Mouse (Mus musculus) R1 (cell line): ENCODE results near the gene Rpl41.
"Not testable (repeated sequence)": the region's sequence is repeated elsewhere in the genome, so short reads cannot be mapped to it uniquely, and the experiment has no call there.

ENCODE experiments used
- DNase-seq: peaks from one replicate; pipeline ENCODE4 v3.0.0-alpha.2; 2018; ENCODE audit warnings: low read depth, low spot score

Rpl41 gene

GRCm38 (mm10) chr10:128524732-128525662 lies 24.1 kb downstream of the Rpl41 start:
- peak; percentile 92 for DNase-seq

DNA sequence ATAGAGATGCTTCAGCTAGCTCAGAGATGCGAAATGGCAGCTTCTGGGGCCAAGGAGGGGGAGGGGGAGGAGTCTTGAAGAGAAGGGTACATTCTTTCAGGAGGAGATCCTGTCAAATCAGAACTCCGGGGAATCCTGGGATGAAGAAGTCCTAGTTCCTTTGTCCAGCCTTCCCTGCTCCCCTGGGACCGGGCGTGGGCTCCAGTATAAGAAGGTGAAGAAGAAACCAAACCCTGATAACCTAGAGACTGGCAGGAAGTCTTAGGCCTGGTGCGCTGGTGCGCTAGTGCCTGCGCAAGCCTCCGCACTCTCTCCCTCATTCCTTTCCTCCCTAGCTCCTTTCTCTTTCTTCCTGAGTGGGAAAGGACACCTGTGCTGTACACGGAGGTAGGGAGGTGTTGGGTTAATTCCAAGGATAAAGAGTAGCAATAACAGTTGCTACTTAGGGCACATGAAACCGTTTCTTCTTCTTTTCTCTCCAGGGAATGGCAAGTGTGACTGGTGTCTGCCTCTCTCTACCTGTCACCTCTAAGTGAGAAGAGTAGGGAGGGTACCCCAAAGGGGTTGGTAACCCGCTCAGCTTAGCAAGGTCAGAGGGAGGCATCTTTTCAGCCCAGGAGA lies 24.9 kb downstream of the Rpl41 start:
- DNase-seq = peak; percentile 58

DNA sequence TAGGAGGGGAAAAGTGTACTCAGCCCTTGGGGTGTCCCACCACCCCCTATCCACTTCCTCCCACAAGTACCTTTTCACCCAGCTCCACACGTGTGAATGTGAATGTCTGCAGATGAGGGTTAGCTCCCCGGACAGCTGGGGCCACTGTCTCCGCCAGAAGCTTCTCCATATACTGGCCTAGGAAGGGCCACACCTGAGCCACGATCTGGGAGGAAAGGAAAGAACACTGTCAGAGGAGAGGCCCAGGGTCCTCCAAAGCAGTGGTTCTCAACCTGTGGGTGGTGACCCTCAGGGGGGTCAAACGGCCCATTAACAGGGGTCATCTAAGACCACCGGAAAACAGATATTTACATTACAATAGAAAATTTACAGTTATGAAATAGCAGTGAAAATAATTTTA lies 26.8 kb downstream of the Rpl41 start:
- no peak for DNase-seq

GRCm38 (mm10) chr10:128520591-128520990 lies 28.5 kb downstream of the Rpl41 start:
- DNase-seq = no peak

DNA sequence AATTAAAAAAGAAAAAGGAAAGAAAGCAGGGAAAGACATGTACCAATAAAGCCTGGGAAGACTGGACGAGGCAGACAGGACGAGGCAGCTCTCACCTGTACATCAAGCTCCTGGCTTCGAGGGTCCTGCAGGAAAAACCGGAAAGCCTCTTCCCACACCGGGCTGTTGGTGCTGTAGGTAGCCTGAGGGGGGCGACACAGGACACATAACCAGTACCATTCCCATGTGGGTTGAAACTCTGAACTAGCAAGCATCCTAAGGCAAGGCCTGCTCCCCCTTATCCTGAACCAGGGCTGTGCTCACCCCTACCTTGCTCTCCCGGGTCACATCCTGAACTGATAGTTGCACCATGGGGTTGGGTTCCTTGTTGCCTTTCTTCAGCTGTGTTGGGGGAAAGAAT lies 30.3 kb downstream of the Rpl41 start:
- DNase-seq = peak; percentile 81

GRCm38 (mm10) chr10:128516677-128517076 lies 32.4 kb downstream of the Rpl41 start:
- peak; percentile 55 for DNase-seq

- DNase-seq = peak; percentile 51
These were observed 33.1 kb downstream of the Rpl41 start for GRCm38 (mm10) chr10:128516029-128516428.

- no peak for DNase-seq
These were observed 34.1 kb downstream of the Rpl41 start for GRCm38 (mm10) chr10:128515044-128515443.

- DNase-seq = no peak
These were observed 37.3 kb downstream of the Rpl41 start for GRCm38 (mm10) chr10:128511761-128512160.

- no peak for DNase-seq
These were observed 37.9 kb downstream of the Rpl41 start for GRCm38 (mm10) chr10:128511189-128511588.

- no peak for DNase-seq
These were observed 38.8 kb downstream of the Rpl41 start for GRCm38 (mm10) chr10:128510301-128510700.

- no peak for DNase-seq
These were observed 39.3 kb downstream of the Rpl41 start for GRCm38 (mm10) chr10:128509831-128510230.

GRCm38 (mm10) chr10:128509203-128509602 lies 39.9 kb downstream of the Rpl41 start:
- DNase-seq = no peak

DNA sequence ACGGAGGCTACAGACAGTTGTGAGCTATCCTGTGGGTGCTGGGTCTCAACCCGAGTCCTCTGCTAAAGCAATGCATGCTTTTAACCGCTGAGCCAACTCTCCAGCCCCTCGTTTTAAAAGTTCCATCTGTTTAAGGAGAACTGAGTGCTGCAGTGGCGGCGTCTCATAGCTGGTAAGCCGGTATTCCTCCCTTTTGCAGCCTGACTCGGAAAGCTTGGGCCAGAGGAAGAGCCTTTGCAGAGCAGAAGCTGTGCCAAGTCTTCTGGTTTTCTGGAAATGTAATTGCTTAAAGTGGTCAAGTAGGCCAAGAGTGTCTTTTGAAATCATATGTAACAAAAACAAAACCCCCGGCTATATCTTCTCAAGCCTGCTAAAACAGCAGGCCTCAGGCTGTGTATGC lies 40.8 kb downstream of the Rpl41 start:
- DNase-seq = no peak

- peak; percentile 67 for DNase-seq
These were observed 43.1 kb downstream of the Rpl41 start for GRCm38 (mm10) chr10:128505974-128506373.

DNA sequence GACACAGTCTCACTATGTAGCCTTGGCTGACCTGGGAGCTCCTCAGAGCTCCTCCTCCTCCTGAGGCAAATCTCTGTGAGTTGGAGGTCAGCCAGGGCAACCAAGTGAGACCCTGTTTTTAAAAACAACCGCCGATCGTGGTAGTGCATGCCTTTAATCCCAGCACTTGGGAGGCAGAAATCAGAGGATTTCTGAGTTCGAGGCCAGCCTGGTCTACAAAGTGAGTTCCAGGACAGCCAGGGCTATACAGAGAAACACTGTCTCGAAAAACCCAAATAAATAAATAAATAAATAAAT lies 43.8 kb downstream of the Rpl41 start:
- DNase-seq = not testable (repeated sequence)

GRCm38 (mm10) chr10:128504641-128505370 lies 44.3 kb downstream of the Rpl41 start:
- no peak for DNase-seq

GRCm38 (mm10) chr10:128504012-128504411 lies 45.1 kb downstream of the Rpl41 start:
- no peak for DNase-seq

DNA sequence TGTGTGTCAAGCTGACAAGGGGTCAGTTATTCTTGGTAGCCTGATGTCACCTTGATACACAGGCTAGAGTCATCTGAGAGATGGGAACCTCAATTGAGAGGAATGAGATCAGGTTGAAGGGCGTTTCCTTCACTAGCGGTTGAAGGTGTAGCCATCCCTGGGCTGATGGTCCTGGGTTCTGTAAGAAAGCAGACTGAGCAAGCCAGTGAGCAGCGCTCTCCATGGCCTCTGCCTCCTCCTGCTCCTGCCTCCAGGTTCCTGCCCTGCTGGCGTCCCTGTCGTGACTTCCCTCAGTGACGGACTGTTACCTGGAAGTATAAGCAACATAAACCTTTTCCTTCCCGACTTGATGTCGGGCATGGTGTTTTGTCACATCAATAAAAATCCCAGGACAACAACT lies 45.6 kb downstream of the Rpl41 start:
- DNase-seq = no peak

GRCm38 (mm10) chr10:128502341-128502740 lies 46.8 kb downstream of the Rpl41 start:
- no peak for DNase-seq

- peak; percentile 67 for DNase-seq
These were observed 49.9 kb downstream of the Rpl41 start for GRCm38 (mm10) chr10:128499116-128499671.

DNA sequence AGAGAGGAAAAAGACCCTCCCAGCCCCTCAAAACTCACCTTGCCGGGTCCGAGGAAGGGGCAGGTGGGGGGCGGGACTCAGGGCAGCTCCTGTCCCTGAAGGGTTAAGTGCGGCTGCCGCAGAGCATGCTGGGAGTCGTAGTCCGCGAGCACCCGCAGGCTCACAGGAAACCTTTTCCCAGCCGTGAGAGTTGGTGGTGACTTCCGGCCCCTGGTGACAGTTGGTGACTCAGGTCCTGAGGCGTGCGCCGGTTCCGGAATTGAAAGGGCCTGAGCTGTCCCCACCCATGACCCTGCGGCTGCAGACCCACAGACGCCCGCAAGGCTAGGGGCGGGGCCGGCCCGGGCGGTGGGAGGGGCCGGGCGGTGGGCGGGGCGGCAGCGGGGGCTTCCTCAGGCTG lies 50.5 kb downstream of the Rpl41 start, which contains the start of gene Myl6b:
TSS of gene Myl6b (minus strand) at position 96 of the 400 bp plus-strand sequence.
- peak; percentile 99 for DNase-seq
